Mouse (Mus musculus) liver, postnatal 0 days (tissue): ENCODE results near the gene Slit3. TPM values are rescaled to one million over a fixed set of nuclear protein-coding genes. Genes with fewer than 3 reads are reported as not detected.
A peak's percentile ranks its signal among the peaks of the same experiment; 100 is the strongest.

ENCODE experiments used
- ATAC-seq: fragments of 200-750 bp; cut with Nextera tagmentation; 2 replicates; pipeline ENCODE4 v1.8.0; 2017; ENCODE audit warnings: mild to moderate bottlenecking, moderate library complexity
- DNase-seq: peaks from one replicate; pipeline ENCODE4 v3.0.0-alpha.2; 2016
- H3K27ac ChIP-seq: fragments of 300-500 bp; sonication (generic); 2 replicates; pipeline ENCODE4 v1.5.1; 2014; ENCODE audit warnings: antibody characterized with exemption, moderate library complexity, mild to moderate bottlenecking, low read depth
- H3K27me3 ChIP-seq: fragments of 300-500 bp; sonication (generic); 2 replicates; pipeline ENCODE4 v1.6.1; 2014; ENCODE audit warnings: low read length, control low read depth, mixed read lengths; ENCODE audit not compliant: insufficient read depth
- H3K36me3 ChIP-seq: fragments of 300-500 bp; sonication (generic); replicated peaks from 2 replicates; pipeline ENCODE4 v1.6.1; 2014; ENCODE audit warnings: mild to moderate bottlenecking, control low read depth, low read length, moderate library complexity, mixed read lengths; ENCODE audit not compliant: insufficient read depth
- H3K4me1 ChIP-seq: fragments of 300-500 bp; sonication (generic); 2 replicates; pipeline ENCODE4 v1.6.1; 2014; ENCODE audit warnings: antibody characterized with exemption, mild to moderate bottlenecking, control low read depth; ENCODE audit not compliant: insufficient read depth
- H3K4me2 ChIP-seq: fragments of 300-500 bp; sonication (generic); 2 replicates; pipeline ENCODE4 v1.6.1; 2014; ENCODE audit warnings: low read depth, mild to moderate bottlenecking, low read length, moderate library complexity, mixed read lengths
- H3K4me3 ChIP-seq: fragments of 300-500 bp; sonication (generic); 2 replicates; pipeline ENCODE4 v1.5.1; 2014; ENCODE audit warnings: low read depth, low read length
- H3K9ac ChIP-seq: fragments of 300-500 bp; sonication (generic); replicated peaks from 2 replicates; pipeline ENCODE4 v1.6.1; 2014; ENCODE audit warnings: mild to moderate bottlenecking, moderate library complexity
- H3K9me3 ChIP-seq: fragments of 300-500 bp; sonication (generic); 2 replicates; pipeline ENCODE4 v1.6.1; 2016; ENCODE audit warnings: mild to moderate bottlenecking, control low read depth, low read length, mixed read lengths
- CTCF ChIP-seq: sonication (generic); IDR thresholded peaks from 2 replicates; pipeline ENCODE4 v1.5.1; 2016; ENCODE audit warnings: antibody characterized with exemption, low read depth
- EP300 ChIP-seq: IDR thresholded peaks from 2 replicates; pipeline ENCODE4 v1.6.1; 2016; ENCODE audit warnings: antibody characterized with exemption, low read depth, mild to moderate bottlenecking
- WGBS: fragments of 180-500 bp; shearing (Covaris S2); extraction: QIAGEN DNeasy Blood & Tissue Kit; methylation state at CpG from one replicate; pipeline ENCODE4 v1.1.7; 2014; ENCODE audit not compliant: insufficient replicate concordance; 5-methylcytosine and 5-hydroxymethylcytosine counted together
- polyA plus RNA-seq: library from polyadenylated mRNA; unstranded; fragments of >200 nt; fragmentation: Nextera tagmentation; extraction: Ambion mirVana; gene quantifications from 2 replicates; pipeline ENCODE4 v1.2.1, GENCODE M21; 2015

The Slit3 gene
- polyA plus RNA-seq, 1 experiment from 2014 or later = 0.20 TPM

- Histone ChIP-seq H3K27me3 (no peaks in the 10 kb centered on the region), H3K4me1 (peaks cover 4% of the 10 kb centered on the region; the same call in 1 of the 2 replicates), H3K9me3 (no peaks in the 10 kb centered on the region), H3K4me3 (no peak overlapping the region), H3K27ac (no peak overlapping the region), H3K36me3 (no peaks in the 10 kb centered on the region), H3K9ac (no peak overlapping the region), H3K4me2 (no peak overlapping the region)
- no peak for TF ChIP-seq EP300
- TF ChIP-seq CTCF = no peak
- WGBS = 76% methylated on average over 4 of the region's 4 CpGs
- no peak for DNase-seq
- ATAC-seq = no peak
These were observed 11.2 kb upstream of the Slit3 start for GRCm38 (mm10) chr11:35109781-35110180.

DNA sequence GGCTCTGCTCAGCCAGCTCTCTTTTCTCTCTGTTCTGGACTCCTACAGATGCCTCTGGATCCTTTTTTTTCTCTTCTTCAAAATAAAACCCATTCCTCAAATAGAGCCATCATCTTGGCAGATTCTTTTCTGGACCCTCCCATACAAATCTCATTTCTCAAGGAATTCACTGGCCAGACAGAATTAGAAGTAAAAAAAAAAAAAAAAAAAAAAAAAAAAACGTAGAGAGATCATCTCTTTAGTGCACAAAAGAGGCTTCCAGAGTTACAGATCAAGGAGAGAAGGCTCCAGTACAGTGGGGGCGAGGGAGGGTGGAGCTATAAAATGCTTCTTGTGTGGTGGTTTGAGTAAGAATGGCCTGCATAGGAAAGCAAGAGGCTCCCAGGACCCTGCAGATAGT lies 10.2 kb upstream of the Slit3 start:
- ATAC-seq (no peak), DNase-seq (no peak)
- Histone ChIP-seq H3K9me3 (no peaks in the 10 kb centered on the region), H3K27me3 (no peaks in the 10 kb centered on the region), H3K4me2 (no peak overlapping the region), H3K9ac (no peak overlapping the region), H3K4me1 (peaks cover 4% of the 10 kb centered on the region; the same call in 1 of the 2 replicates), H3K4me3 (no peak overlapping the region), H3K27ac (no peak overlapping the region), H3K36me3 (no peaks in the 10 kb centered on the region)
- TF ChIP-seq CTCF (no peak), EP300 (no peak)
- WGBS = 45% methylated on average over 2 of the region's 2 CpGs

DNA sequence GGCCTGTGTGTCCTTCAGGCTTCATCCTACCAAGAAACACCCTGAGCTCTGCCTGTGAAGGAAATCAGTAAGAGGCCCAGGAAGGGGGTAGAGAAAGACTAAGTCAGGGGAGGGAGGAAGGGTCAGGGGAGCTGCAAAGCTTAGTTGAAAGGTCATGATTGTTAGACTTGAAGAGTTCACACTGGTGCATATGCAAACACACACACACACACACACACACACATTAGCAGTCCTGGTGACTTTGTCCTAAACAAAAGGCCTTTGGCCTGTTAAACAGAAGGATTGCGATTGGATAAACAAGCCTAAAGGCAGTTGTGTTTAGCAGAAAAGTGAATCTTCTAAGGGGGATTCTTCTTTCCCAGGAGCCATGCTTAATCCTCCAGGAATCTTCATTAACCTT lies 7.7 kb upstream of the Slit3 start:
- H3K9ac ChIP-seq = no peak overlapping the region
- H3K4me3 ChIP-seq = no peak overlapping the region
- DNase-seq (no peak), ATAC-seq (peak; percentile 60)
- no peaks in the 10 kb centered on the region for H3K36me3 ChIP-seq
- H3K9me3 ChIP-seq = no peaks in the 10 kb centered on the region
- 52% methylated on average over 1 of the region's 1 CpGs for WGBS
- no peak overlapping the region for H3K27ac ChIP-seq
- no peaks in the 10 kb centered on the region for H3K27me3 ChIP-seq
- TF ChIP-seq EP300 (no peak), CTCF (no peak)
- H3K4me2 ChIP-seq = no peak overlapping the region
- peaks cover 4% of the 10 kb centered on the region; the same call in 1 of the 2 replicates for H3K4me1 ChIP-seq

DNA sequence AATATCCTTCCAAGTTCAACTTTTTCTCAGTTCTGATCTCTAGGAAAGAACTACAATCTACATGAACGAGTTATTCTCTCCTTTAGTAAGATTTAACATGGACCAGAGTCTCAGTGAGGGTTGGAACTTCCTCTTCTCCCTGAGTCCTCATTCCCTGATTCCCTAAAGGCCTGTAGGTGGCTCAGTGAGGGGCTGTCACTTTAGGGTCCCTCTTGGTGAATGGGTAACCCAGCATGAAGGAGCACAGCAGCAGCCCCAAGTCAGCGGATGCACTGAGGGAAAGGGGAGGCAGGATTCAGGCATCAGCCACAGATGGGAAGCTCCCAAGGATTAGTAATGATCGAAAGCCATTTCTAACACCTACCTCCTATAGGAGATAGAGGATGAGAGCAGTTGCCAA lies 4.6 kb upstream of the Slit3 start:
- no peak overlapping the region for H3K27ac ChIP-seq
- WGBS = 59% methylated on average over 3 of the region's 3 CpGs
- no peak overlapping the region for H3K4me3 ChIP-seq
- H3K27me3 ChIP-seq = peaks cover 14% of the 10 kb centered on the region
- H3K9ac ChIP-seq = no peak overlapping the region
- H3K4me1 ChIP-seq = peaks cover 4% of the 10 kb centered on the region; the same call in 1 of the 2 replicates
- H3K36me3 ChIP-seq = no peaks in the 10 kb centered on the region
- TF ChIP-seq EP300 = no peak
- H3K9me3 ChIP-seq = no peaks in the 10 kb centered on the region
- DNase-seq (no peak), ATAC-seq (no peak)
- H3K4me2 ChIP-seq = no peak overlapping the region

- H3K9me3 ChIP-seq = no peaks in the 10 kb centered on the region
- DNase-seq = no peak
- H3K27me3 ChIP-seq = peaks cover 29% of the 10 kb centered on the region
- no peak overlapping the region for H3K4me3 ChIP-seq
- H3K27ac ChIP-seq = no peak overlapping the region
- H3K4me1 ChIP-seq = peaks cover 4% of the 10 kb centered on the region; the same call in 1 of the 2 replicates
- WGBS = 80% methylated on average over 3 of the region's 3 CpGs
- H3K36me3 ChIP-seq = no peaks in the 10 kb centered on the region
- H3K4me2 ChIP-seq = no peak overlapping the region
- H3K9ac ChIP-seq = no peak overlapping the region
- TF ChIP-seq EP300 = no peak
- TF ChIP-seq CTCF = no peak
- no peak for ATAC-seq
These were observed 3.2 kb upstream of the Slit3 start for GRCm38 (mm10) chr11:35117871-35118270.

DNA sequence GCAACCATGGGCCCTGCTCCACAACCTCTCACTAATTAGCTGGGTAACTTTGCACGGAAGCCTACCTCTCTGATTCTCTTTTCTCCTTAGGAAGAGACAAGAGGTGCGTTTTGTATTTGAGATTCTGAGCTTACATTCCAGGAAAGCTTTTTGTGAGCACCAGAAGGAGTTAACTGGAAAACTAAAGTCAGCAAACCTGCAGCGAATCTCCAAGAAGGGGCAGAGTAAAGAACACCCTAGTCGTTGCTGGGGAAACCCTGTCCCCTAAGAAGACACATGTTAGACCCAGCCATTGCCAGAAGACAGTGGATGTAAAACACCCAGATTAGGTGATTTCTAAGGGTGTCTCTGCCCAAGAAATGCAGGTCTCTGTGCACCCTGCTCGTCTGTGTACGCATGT lies 2.3 kb upstream of the Slit3 start:
- ATAC-seq = no peak
- WGBS = 64% methylated on average over 6 of the region's 6 CpGs
- Histone ChIP-seq H3K27ac (no peak overlapping the region), H3K36me3 (no peaks in the 10 kb centered on the region), H3K9me3 (no peaks in the 10 kb centered on the region), H3K4me2 (no peak overlapping the region), H3K9ac (no peak overlapping the region), H3K4me1 (no peaks in the 10 kb centered on the region), H3K27me3 (peaks cover 37% of the 10 kb centered on the region), H3K4me3 (no peak overlapping the region)
- TF ChIP-seq EP300 (no peak), CTCF (no peak)
- DNase-seq = no peak

DNA sequence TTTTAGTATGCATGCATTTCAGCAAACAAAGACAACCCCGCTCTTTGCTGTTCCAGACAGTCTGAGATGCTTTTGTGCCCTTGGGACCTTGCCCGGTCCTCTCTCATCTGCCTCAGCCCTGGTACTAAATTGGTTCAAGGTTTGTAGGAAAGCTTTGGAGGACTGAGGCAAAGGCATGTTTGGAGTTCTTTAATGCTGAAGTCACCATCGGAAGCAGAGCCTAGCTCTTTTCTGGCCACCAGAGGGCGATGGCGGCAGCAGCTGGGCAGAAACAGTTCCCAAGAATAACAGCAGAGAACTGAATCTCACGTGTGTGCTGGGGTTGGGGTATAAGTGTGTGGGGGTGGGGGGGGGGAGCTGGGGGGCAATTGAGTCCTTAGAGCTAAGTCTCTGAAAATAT lies 1.7 kb upstream of the Slit3 start:
- TF ChIP-seq EP300 (no peak), CTCF (peak; percentile 82)
- 21% methylated on average over 6 of the region's 6 CpGs for WGBS
- ATAC-seq = no peak
- H3K4me2 ChIP-seq = no peak overlapping the region
- peaks cover 42% of the 10 kb centered on the region for H3K27me3 ChIP-seq
- H3K9ac ChIP-seq = no peak overlapping the region
- H3K4me1 ChIP-seq = no peaks in the 10 kb centered on the region
- no peak overlapping the region for H3K4me3 ChIP-seq
- no peaks in the 10 kb centered on the region for H3K36me3 ChIP-seq
- H3K27ac ChIP-seq = no peak overlapping the region
- DNase-seq = peak; percentile 61
- no peaks in the 10 kb centered on the region for H3K9me3 ChIP-seq
